Mouse (Mus musculus) testis, adult 2 months (tissue): ENCODE results near the gene Ccl5. TPM values are rescaled to one million over a fixed set of nuclear protein-coding genes. Genes with fewer than 3 reads are reported as not detected.

Source experiments
- H3K27ac ChIP-seq: fragments of 200-500 bp; 2 replicates; pipeline ENCODE4 v1.5.1; 2012; ENCODE audit warnings: low read depth, low read length; ENCODE audit not compliant: control insufficient read depth, insufficient read depth
- H3K27me3 ChIP-seq: fragments of 200-500 bp; 2 replicates; pipeline ENCODE4 v1.6.1; 2012; ENCODE audit warnings: mild to moderate bottlenecking, low read length, moderate library complexity; ENCODE audit not compliant: control insufficient read depth, insufficient read depth
- H3K36me3 ChIP-seq: fragments of 200-500 bp; 2 replicates; pipeline ENCODE4 v1.6.1; 2012; ENCODE audit warnings: mild to moderate bottlenecking, low read length; ENCODE audit not compliant: control insufficient read depth, insufficient read depth
- H3K4me1 ChIP-seq: fragments of 200-500 bp; 2 replicates; pipeline ENCODE4 v1.6.1; 2012; ENCODE audit warnings: low read length; ENCODE audit not compliant: control insufficient read depth, insufficient read depth
- H3K4me3 ChIP-seq: fragments of 200-500 bp; 2 replicates; pipeline ENCODE4 v1.5.1; 2012; ENCODE audit warnings: low read depth, mild to moderate bottlenecking, low read length, moderate library complexity, mixed read lengths; ENCODE audit not compliant: control insufficient read depth
- CTCF ChIP-seq: fragments of 200-500 bp; IDR thresholded peaks from 2 replicates; pipeline ENCODE4 v1.5.1; 2012; ENCODE audit warnings: low read depth, mild to moderate bottlenecking, inconsistent platforms, low read length, moderate library complexity; ENCODE audit not compliant: control insufficient read depth, insufficient read depth, insufficient replicate concordance
- POLR2A ChIP-seq: fragments of 200-500 bp; IDR thresholded peaks from 2 replicates; pipeline ENCODE4 v1.6.1; 2012; ENCODE audit warnings: low read depth, mild to moderate bottlenecking, inconsistent platforms, low read length, moderate library complexity; ENCODE audit not compliant: control insufficient read depth
- polyA plus RNA-seq: library from polyadenylated mRNA; depleted of rRNA; stranded (reverse); fragments of >200 nt; gene quantifications from 2 replicates; pipeline ENCODE4 v1.2.3, GENCODE M21; 2012

Gene Ccl5
- polyA plus RNA-seq, 1 experiment = 2.3 TPM

- Histone ChIP-seq H3K4me3 (no peak overlapping the region), H3K4me1 (peaks cover 6% of the 10 kb centered on the region; the same call in 1 of the 2 replicates), H3K27ac (no peak overlapping the region), H3K36me3 (no peaks in the 10 kb centered on the region), H3K27me3 (no peaks in the 10 kb centered on the region)
- TF ChIP-seq CTCF (no peak), POLR2A (no peak)
These were observed 38.9 kb upstream of the Ccl5 start for GRCm38 (mm10) chr11:83569249-83569648.

GRCm38 (mm10) chr11:83568786-83569185 is 38.5 kb upstream of the Ccl5 start:
- no peak overlapping the region for H3K4me3 ChIP-seq
- H3K36me3 ChIP-seq = no peaks in the 10 kb centered on the region
- H3K27me3 ChIP-seq = no peaks in the 10 kb centered on the region
- TF ChIP-seq POLR2A = no peak
- no peak for TF ChIP-seq CTCF
- H3K27ac ChIP-seq = no peak overlapping the region
- H3K4me1 ChIP-seq = peaks cover 6% of the 10 kb centered on the region; the same call in 1 of the 2 replicates

GRCm38 (mm10) chr11:83568061-83568460 is 37.7 kb upstream of the Ccl5 start:
- Histone ChIP-seq H3K4me3 (no peak overlapping the region), H3K27me3 (no peaks in the 10 kb centered on the region), H3K27ac (no peak overlapping the region), H3K4me1 (peaks cover 6% of the 10 kb centered on the region; the same call in 1 of the 2 replicates), H3K36me3 (no peaks in the 10 kb centered on the region)
- TF ChIP-seq CTCF (no peak), POLR2A (no peak)

DNA sequence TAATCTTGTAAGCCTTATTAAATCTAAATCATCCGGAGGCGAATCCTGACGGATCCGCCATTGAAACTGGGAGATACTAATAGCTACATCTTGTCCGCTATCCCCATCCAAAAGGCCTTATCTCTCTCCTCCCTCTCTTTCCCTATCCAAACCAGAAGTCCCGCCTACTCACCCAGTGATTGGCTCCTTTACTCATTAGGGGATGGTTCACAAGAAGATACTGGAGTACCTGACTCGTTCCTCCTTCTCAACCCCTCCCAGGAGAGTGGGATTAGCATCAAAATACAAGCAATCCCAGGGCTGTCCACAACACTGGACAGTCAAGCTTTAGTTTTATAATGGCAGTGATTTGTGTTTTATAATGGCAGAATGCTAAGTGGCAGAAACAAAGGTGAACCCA is 37.0 kb upstream of the Ccl5 start:
- no peaks in the 10 kb centered on the region for H3K36me3 ChIP-seq
- peaks cover 2% of the 10 kb centered on the region; the same call in 1 of the 2 replicates for H3K4me1 ChIP-seq
- no peak overlapping the region for H3K4me3 ChIP-seq
- no peaks in the 10 kb centered on the region for H3K27me3 ChIP-seq
- no peak overlapping the region for H3K27ac ChIP-seq
- TF ChIP-seq POLR2A = no peak
- no peak for TF ChIP-seq CTCF

DNA sequence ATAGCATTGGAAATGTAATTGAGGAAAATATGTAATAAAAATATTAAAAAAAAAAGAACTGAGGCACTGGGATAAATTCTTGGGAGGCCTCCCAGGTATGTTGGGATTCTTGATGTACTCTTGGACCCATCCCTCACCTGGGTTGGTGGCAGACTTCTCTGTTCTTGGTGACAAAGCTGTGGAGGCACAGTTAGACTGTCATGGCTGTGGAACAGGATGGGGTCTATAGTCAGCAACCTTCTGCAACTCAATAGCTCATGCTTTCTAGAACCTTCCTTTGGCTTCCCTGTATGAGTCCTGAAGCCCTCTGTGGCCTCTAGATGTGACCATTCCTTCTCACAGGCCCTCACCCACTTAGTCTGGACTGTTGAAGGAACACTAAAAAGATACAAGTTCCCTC is 36.3 kb upstream of the Ccl5 start:
- TF ChIP-seq CTCF = no peak
- no peak for TF ChIP-seq POLR2A
- H3K27ac ChIP-seq = no peak overlapping the region
- no peaks in the 10 kb centered on the region for H3K36me3 ChIP-seq
- peaks cover 2% of the 10 kb centered on the region; the same call in 1 of the 2 replicates for H3K4me1 ChIP-seq
- H3K4me3 ChIP-seq = no peak overlapping the region
- no peaks in the 10 kb centered on the region for H3K27me3 ChIP-seq

DNA sequence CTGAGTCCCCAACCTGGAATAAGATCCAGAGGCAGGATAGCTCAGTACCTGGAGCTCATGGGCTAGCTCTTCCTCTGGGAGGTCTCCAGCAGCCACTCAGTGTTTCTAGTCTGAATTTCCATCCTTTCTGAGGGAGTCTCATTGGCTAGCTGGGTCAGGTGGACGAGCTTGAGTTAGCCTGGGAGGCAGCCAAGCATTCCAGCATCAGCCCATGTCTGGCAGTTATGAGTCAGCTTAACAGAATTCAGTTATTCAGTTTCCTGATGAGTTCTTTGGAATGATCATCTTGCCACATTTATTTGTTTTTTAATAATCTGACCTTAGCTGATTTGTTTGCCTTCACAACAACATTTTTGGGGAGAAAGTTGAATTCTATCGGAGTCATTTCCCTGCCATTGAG is 33.4 kb upstream of the Ccl5 start:
- peaks cover 2% of the 10 kb centered on the region; the same call in 1 of the 2 replicates for H3K4me1 ChIP-seq
- H3K27me3 ChIP-seq = no peaks in the 10 kb centered on the region
- H3K27ac ChIP-seq = no peak overlapping the region
- H3K4me3 ChIP-seq = no peak overlapping the region
- no peaks in the 10 kb centered on the region for H3K36me3 ChIP-seq
- TF ChIP-seq CTCF (no peak), POLR2A (no peak)

GRCm38 (mm10) chr11:83562311-83562887 is 32.1 kb upstream of the Ccl5 start:
- no peak overlapping the region for H3K27ac ChIP-seq
- no peaks in the 10 kb centered on the region for H3K36me3 ChIP-seq
- H3K27me3 ChIP-seq = no peaks in the 10 kb centered on the region
- peaks cover 2% of the 10 kb centered on the region; the same call in 1 of the 2 replicates for H3K4me1 ChIP-seq
- TF ChIP-seq CTCF = no peak
- TF ChIP-seq POLR2A = no peak
- H3K4me3 ChIP-seq = no peak overlapping the region
